Mouse (Mus musculus): ENCODE data around the gene Krt18. TPM values are rescaled to one million over a fixed set of nuclear protein-coding genes. Genes with fewer than 3 reads are reported as not detected.

The Krt18 gene
- total and polyA plus RNA-seq, 2 experiments from 2014 or later = 5.0 to 12.6 TPM

DNA sequence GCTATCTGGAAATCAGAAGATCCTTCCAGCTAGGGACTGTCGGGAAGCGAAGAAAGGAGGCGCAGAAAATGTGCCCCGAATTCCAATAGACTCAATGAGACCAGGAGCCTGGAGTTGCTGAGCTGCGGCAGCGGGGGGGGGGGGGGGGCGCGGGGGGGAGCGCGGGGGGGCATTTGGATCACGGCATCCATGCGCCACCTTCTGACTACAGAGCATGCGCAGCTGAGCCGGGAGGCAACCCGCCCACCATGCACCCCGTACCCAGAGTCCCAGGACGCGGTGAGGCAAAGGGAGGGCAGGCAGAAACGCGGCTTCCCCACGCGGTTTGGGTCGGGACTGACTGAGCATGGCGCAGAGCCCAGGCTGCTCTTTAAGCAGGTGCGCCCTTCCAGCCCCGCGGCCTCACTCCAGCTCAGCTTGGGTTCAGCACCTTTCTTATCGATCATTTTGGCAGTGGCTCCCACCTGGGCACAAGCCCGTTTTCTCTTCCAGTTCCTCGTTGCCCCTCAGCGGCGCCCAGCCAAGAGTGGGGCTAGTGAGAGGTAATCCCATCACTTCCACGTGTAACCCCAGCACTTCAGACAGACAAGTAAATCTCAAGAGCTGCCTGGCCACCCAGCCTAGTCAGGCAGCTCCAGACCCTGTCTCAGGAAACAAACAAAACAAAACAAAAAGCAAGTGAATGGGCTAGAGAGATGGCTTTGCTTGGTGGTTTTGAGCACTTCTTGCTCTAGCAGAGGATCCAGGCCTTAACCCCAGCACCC lies 24.1 kb downstream of the Krt18 start:
- DNase-seq (ENCODE audit: low spot score) (peak; percentile 82), ATAC-seq (peak; percentile 89)
- no peaks in the 10 kb centered on the region for H3K4me1 ChIP-seq (ENCODE audit: insufficient read depth, low read length)
- H3K9me3 ChIP-seq (ENCODE audit: low read length) = no peaks in the 10 kb centered on the region
- H3K9ac ChIP-seq (replicated peaks; ENCODE audit: low read length) = peak overlapping the region; percentile 31
- 1% methylated on average over 28 of the region's 33 CpGs for WGBS
- no peaks in the 10 kb centered on the region for H3K27me3 ChIP-seq (ENCODE audit: insufficient read depth, low read length)
- peak; percentile 51 for TF ChIP-seq CTCF (IDR thresholded peaks at IDR 0.05; ENCODE audit: low read depth)
- H3K4me3 ChIP-seq (ENCODE audit: low read length) = peak overlapping the region; percentile 42
- no peaks in the 10 kb centered on the region for H3K36me3 ChIP-seq (ENCODE audit: insufficient read depth, low read length)
- peak overlapping the region; percentile 57 for H3K4me2 ChIP-seq (ENCODE audit: low read depth, low read length)
- peak overlapping the region; percentile 49; the same call in 1 of the 2 replicates for H3K27ac ChIP-seq

DNA sequence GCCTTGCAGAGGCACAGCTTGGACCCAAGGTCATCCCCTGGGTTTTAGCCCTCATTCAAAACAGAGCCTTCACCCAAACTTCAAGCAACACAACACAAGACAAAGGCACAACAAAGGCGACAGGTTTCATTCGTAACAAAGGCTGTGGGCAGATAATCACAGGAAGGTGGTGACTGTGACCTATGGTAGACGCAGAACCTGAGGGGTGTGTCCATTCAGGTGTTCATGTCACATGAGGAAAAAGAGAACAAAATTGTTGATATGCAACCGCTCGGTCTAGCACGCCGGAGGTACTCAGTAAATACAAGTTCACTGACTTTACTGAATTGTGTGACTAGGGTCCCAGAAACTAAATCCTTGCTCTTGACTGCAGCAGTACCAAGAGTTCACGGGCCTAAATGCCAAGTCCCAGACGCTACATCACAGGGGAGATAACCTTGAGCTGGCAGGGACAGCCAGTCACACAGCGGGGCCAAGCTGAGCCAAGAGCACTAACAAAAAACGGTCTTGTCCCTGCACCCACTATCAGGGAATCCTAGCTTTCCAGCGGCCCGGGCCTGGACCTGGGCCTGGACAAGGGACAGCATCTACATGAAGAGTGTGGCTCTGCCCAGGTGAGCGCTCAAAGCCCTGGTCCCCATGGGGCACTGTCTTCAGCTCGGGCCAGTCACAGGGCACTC lies 28.7 kb downstream of the Krt18 start:
- Histone ChIP-seq H3K9ac (replicated peaks; ENCODE audit: low read length) (no peak overlapping the region), H3K4me1 (ENCODE audit: insufficient read depth, low read length) (no peaks in the 10 kb centered on the region), H3K36me3 (ENCODE audit: insufficient read depth, low read length) (no peaks in the 10 kb centered on the region), H3K27me3 (ENCODE audit: insufficient read depth, low read length) (no peaks in the 10 kb centered on the region), H3K27ac (no peak overlapping the region), H3K4me2 (ENCODE audit: low read depth, low read length) (no peak overlapping the region), H3K9me3 (ENCODE audit: low read length) (no peaks in the 10 kb centered on the region), H3K4me3 (ENCODE audit: low read length) (no peak overlapping the region)
- WGBS = 91% methylated on average over 15 of the region's 15 CpGs
- no peak for ATAC-seq
- no peak for DNase-seq (ENCODE audit: low spot score)
- TF ChIP-seq CTCF (IDR thresholded peaks at IDR 0.05; ENCODE audit: low read depth) = no peak

DNA sequence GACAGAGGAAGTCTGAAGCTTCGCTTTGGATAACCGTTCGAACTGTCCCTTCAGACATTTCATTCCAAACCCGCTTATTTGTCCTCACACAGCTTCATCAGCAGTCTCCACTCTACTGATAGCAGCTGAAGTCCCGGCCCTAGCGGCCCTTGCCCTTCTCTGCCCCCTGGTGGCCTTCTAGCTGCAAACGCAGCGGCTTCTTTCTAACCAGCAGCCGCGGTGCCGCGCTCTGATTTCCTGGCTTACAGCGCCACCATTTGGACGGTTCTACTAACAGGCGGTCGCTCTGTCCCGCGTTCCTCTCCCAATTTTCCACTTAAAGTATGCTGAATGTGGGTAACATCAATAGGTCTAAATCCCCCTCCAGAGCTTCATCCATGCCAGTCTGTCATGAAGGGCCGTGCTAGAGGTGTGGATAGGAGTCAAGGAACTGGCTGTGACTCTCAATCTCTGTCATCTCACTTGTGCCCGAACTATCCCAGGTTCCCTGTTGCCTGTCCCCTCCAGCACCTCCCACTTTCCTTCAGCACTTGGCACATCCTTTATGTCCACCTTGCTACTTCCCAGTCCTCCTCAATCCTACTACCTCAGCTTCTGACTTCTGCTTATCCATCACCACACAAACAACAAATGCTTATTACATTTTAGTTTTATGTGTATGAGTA lies 37.8 kb downstream of the Krt18 start:
- no peaks in the 10 kb centered on the region for H3K9me3 ChIP-seq (ENCODE audit: low read length)
- ATAC-seq (peak; percentile 92), DNase-seq (ENCODE audit: low spot score) (peak; percentile 98)
- no peak overlapping the region for H3K4me3 ChIP-seq (ENCODE audit: low read length)
- no peaks in the 10 kb centered on the region for H3K36me3 ChIP-seq (ENCODE audit: insufficient read depth, low read length)
- H3K4me1 ChIP-seq (ENCODE audit: insufficient read depth, low read length) = 0 out of 2 replicates have a peak, but pooled peaks cover 5% of the 10 kb centered on the region
- no peak overlapping the region for H3K4me2 ChIP-seq (ENCODE audit: low read depth, low read length)
- WGBS = 6% methylated on average over 20 of the region's 20 CpGs
- no peak overlapping the region for H3K27ac ChIP-seq
- H3K9ac ChIP-seq (replicated peaks; ENCODE audit: low read length) = no peak overlapping the region
- 0 out of 2 replicates have a peak, but pooled peaks cover 16% of the 10 kb centered on the region for H3K27me3 ChIP-seq (ENCODE audit: insufficient read depth, low read length)
- TF ChIP-seq CTCF (IDR thresholded peaks at IDR 0.05; ENCODE audit: low read depth) = peak; percentile 100

DNA sequence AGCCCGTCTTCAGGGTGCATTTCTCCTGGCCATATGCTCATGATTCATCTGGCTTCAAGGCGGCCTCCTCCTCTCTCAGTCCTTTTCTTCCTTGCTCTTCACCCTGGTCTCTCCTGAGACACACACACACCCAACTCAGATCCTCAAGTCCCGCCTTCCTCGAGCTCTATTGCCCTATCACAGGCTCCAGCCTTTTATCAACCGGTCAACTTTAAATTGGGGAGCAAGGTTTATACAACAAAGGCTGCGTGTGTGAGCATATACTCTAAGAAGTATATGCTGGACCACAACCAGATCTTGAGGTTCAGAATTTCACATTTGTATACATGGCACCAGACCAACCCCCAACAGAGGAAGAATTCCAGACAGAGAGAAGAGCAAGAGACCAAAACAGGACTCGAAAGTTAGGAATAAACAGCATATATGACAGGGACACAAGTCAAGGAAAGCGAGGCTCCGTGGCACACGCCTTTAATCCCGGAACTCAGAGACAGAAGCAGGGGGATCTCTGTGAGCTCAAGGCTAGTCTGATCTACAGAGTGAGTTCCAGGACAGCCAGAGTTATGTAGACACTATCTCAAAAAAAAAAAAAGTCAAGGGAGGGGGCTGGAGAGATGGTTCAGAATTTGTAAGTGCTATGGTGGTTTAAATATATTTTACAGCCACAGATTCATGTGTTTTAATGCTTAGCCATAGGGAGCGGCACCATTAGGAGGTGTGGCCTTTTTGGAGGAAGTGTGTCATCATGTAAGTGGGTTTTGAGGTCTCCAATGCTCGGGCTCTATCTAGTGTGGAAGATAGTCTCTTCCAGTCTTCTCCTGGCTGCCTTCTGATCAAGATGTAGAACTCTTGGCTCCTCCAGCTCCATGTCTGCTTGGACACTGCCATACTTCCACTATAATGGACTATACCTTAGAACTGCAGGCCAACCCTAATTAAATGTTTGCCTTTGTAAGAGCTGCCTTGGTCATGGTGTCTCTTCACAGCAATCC lies 42.8 kb downstream of the Krt18 start:
- DNase-seq (ENCODE audit: low spot score) (no peak), ATAC-seq (no peak)
- Histone ChIP-seq H3K4me3 (ENCODE audit: low read length) (no peak overlapping the region), H3K4me1 (ENCODE audit: insufficient read depth, low read length) (peaks cover 8% of the 10 kb centered on the region; the same call in 1 of the 2 replicates), H3K27ac (no peak overlapping the region), H3K36me3 (ENCODE audit: insufficient read depth, low read length) (no peaks in the 10 kb centered on the region), H3K9ac (replicated peaks; ENCODE audit: low read length) (no peak overlapping the region), H3K27me3 (ENCODE audit: insufficient read depth, low read length) (0 out of 2 replicates have a peak, but pooled peaks cover 16% of the 10 kb centered on the region), H3K4me2 (ENCODE audit: low read depth, low read length) (no peak overlapping the region), H3K9me3 (ENCODE audit: low read length) (no peaks in the 10 kb centered on the region)
- WGBS = 72% methylated on average over 13 of the region's 13 CpGs
- TF ChIP-seq CTCF (IDR thresholded peaks at IDR 0.05; ENCODE audit: low read depth) = no peak

DNA sequence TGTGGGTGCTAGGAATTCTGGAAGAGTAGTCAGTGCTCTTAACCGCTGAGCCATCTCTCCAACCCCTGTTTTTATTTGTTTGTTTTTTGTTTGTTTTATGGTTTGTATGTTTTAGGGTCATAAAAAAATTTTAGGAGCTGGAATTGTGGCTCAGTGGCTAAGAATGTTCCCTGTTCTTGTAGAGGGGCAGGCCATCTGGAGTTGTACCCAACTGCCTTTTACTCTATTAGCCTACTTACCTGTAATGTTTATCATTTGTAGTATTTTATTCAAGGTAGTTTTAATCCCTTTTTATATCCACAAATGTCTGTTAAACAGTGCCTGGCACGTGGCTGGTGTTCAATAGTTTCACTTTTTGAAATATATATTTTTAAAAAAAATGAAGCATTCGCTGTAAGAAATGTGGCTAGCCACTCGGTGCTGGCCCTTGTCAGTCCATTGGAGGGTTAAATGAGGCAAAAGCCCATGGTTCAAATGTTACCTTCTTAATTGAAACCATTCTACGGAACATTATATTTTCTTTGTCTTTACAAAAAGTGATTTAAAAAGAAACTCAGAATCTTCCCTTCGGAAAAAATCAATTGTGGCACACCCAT lies 45.1 kb downstream of the Krt18 start:
- Histone ChIP-seq H3K9me3 (ENCODE audit: low read length) (no peaks in the 10 kb centered on the region), H3K27ac (peak overlapping the region; percentile 58; the same call in 1 of the 2 replicates), H3K36me3 (ENCODE audit: insufficient read depth, low read length) (no peaks in the 10 kb centered on the region), H3K4me2 (ENCODE audit: low read depth, low read length) (peak overlapping the region; percentile 61), H3K9ac (replicated peaks; ENCODE audit: low read length) (peak overlapping the region; percentile 46), H3K27me3 (ENCODE audit: insufficient read depth, low read length) (no peaks in the 10 kb centered on the region), H3K4me1 (ENCODE audit: insufficient read depth, low read length) (peaks cover 8% of the 10 kb centered on the region; the same call in 1 of the 2 replicates), H3K4me3 (ENCODE audit: low read length) (peak overlapping the region; percentile 96)
- WGBS = 15% methylated on average over 6 of the region's 6 CpGs
- no peak for DNase-seq (ENCODE audit: low spot score)
- ATAC-seq = peak; percentile 30; the same call in 1 of the 2 replicates
- no peak for TF ChIP-seq CTCF (IDR thresholded peaks at IDR 0.05; ENCODE audit: low read depth)
